Comparison of ENCODE assay signal across 19 mouse cellular contexts in genomic region chr2:31274993-31275392, GRCm38 (mm10). TPM values are rescaled to one million over a fixed set of nuclear protein-coding genes. Genes with fewer than 3 reads are reported as not detected.
"Had no signal": no experiment of that assay in that cellular context is flagged by ENCODE, and none has a peak within 500 bp of the region (broad histone marks: within the 10 kb centered on the region; RNA-seq: fewer than 3 reads in every experiment).

No protein-coding gene starts in this region.

- H3K9me3 ChIP-seq: lung, embryonic 15.5 days; megakaryocyte, embryonic 14.5 days; midbrain, embryonic 13.5 days; midbrain, embryonic 15.5 days; neural tube, embryonic 12.5 days had no signal

- H3K9ac ChIP-seq: lung, embryonic 15.5 days; midbrain, embryonic 13.5 days; midbrain, embryonic 15.5 days; neural tube, embryonic 12.5 days had no signal

- H3K4me3 ChIP-seq: lung, embryonic 15.5 days; megakaryocyte, embryonic 14.5 days; midbrain, embryonic 13.5 days; midbrain, embryonic 15.5 days; neural tube, embryonic 12.5 days had no signal

- H3K4me1 ChIP-seq: lung, embryonic 15.5 days; megakaryocyte, embryonic 14.5 days; midbrain, embryonic 15.5 days; neural tube, embryonic 12.5 days had no signal

- H3K27me3 ChIP-seq: lung, embryonic 15.5 days; midbrain, embryonic 13.5 days; midbrain, embryonic 15.5 days; neural tube, embryonic 12.5 days had no signal

- DNase-seq: lung, adult 2 months; lung, postnatal 14 days; lung, postnatal 36 days; retina, postnatal 1 day; right cerebral cortex, adult 18-20 months; right cerebral cortex, postnatal 25 days; right cerebral cortex, postnatal 4 days; spleen, adult 18-20 months; thymus, adult 18-20 months; thymus, postnatal 14 days; thymus, postnatal 36 days had no signal

- H3K4me2 ChIP-seq: lung, embryonic 15.5 days; midbrain, embryonic 11.5 days; midbrain, embryonic 13.5 days; midbrain, embryonic 15.5 days; neural tube, embryonic 12.5 days had no signal

- H3K27ac ChIP-seq: lung, embryonic 15.5 days; macrophage; midbrain, embryonic 13.5 days; midbrain, embryonic 15.5 days; neural tube, embryonic 12.5 days had no signal

- H3K36me3 ChIP-seq: lung, embryonic 15.5 days had no signal

- ATAC-seq: lung, postnatal 0 days; midbrain, embryonic 13.5 days; midbrain, embryonic 15.5 days had no signal

RNA-seq across cellular contexts. Expression of gene Hmcn2, which starts 39.2 kb away (rescaled TPM):
- polyA plus RNA-seq: macrophage had no signal
